Mouse (Mus musculus) liver, embryonic 11.5 days (tissue): ENCODE results near the gene Trpv2. TPM values are rescaled to one million over a fixed set of nuclear protein-coding genes. Genes with fewer than 3 reads are reported as not detected.

Experiments
- ATAC-seq: fragments of 200-750 bp; cut with Nextera tagmentation; replicated peaks from 2 replicates; pipeline ENCODE4 v1.8.0; 2017; ENCODE audit warnings: moderate number of reproducible peaks, mild to moderate bottlenecking, moderate TSS enrichment, moderate library complexity; ENCODE audit not compliant: low FRiP score
- DNase-seq: peaks from one replicate; pipeline ENCODE4 v3.0.0-alpha.2; 2017; ENCODE audit warnings: low spot score
- H3K27ac ChIP-seq: fragments of 300-500 bp; sonication (generic); 2 replicates; pipeline ENCODE4 v1.5.1; 2014; ENCODE audit warnings: mild to moderate bottlenecking, low read depth, low read length, control low read depth
- H3K27me3 ChIP-seq: fragments of 300-500 bp; sonication (generic); replicated peaks from 2 replicates; pipeline ENCODE4 v1.6.1; 2014; ENCODE audit warnings: low read length, mixed read lengths; ENCODE audit not compliant: control insufficient read depth, insufficient read depth
- H3K36me3 ChIP-seq: fragments of 300-500 bp; sonication (generic); 2 replicates; pipeline ENCODE4 v1.6.1; 2014; ENCODE audit warnings: mild to moderate bottlenecking, low read length, moderate library complexity, mixed read lengths; ENCODE audit not compliant: control insufficient read depth, insufficient read depth
- H3K4me1 ChIP-seq: fragments of 300-500 bp; sonication (generic); replicated peaks from 2 replicates; pipeline ENCODE4 v1.6.1; 2014; ENCODE audit warnings: low read length, mixed read lengths; ENCODE audit not compliant: control insufficient read depth, insufficient read depth
- H3K4me2 ChIP-seq: fragments of 300-500 bp; sonication (generic); 2 replicates; pipeline ENCODE4 v1.6.1; 2014; ENCODE audit warnings: mild to moderate bottlenecking, control low read depth, moderate library complexity
- H3K4me3 ChIP-seq: fragments of 300-500 bp; sonication (generic); 2 replicates; pipeline ENCODE4 v1.5.1; 2014; ENCODE audit warnings: low read depth, low read length, control low read depth
- H3K9ac ChIP-seq: fragments of 300-500 bp; sonication (generic); 2 replicates; pipeline ENCODE4 v1.6.1; 2014; ENCODE audit warnings: low read depth, low read length, control low read depth
- H3K9me3 ChIP-seq: fragments of 300-500 bp; sonication (generic); 2 replicates; pipeline ENCODE4 v1.6.1; 2016; ENCODE audit warnings: low read length, inconsistent platforms, mixed read lengths; ENCODE audit not compliant: control insufficient read depth
- WGBS: fragments of 180-500 bp; shearing (Covaris S2); extraction: QIAGEN DNeasy Blood & Tissue Kit; methylation state at CpG from one replicate; pipeline ENCODE4 v1.1.7; 2014; 5-methylcytosine and 5-hydroxymethylcytosine counted together
- polyA plus RNA-seq: library from polyadenylated mRNA; unstranded; fragments of >200 nt; fragmentation: Nextera tagmentation; extraction: Ambion mirVana; gene quantifications from 2 replicates; pipeline ENCODE4 v1.2.1, GENCODE M21; 2014

The Trpv2 gene
- polyA plus RNA-seq, 1 experiment from 2014 or later = 10.9 TPM

DNA sequence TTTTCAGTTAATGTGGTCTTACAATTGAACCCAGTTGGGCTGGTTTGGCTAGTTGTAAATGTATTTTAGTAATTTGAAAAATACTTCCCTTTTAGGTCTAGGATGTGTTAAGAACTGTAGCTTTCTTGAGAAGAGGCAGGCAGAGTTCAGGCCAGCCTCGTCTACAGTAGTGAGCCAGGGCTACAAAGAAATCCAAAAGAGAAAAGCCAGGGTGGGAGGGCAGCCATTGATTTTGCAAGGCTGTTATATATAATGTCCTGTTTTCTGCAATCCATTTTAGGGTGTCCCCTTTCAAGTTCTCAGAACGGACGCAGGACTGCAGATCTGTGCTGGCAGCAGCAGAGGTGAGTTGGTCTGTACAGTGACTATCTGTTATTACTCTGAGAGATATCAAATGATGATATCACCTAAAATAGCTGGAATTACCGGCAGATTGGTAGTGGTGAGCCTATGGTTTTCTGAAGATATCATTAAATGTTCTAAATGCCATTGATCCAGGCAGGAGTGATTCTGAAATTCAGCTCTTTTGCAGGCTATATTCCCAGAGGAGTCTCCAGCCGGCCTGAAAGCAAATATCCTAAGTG is 29.9 kb downstream of the Trpv2 start:
- Histone ChIP-seq H3K9me3 (no peaks in the 10 kb centered on the region), H3K27me3 (no peaks in the 10 kb centered on the region), H3K27ac (peak overlapping the region; percentile 99), H3K4me2 (peak overlapping the region; percentile 95), H3K4me3 (peak overlapping the region; percentile 88), H3K4me1 (peaks cover 16% of the 10 kb centered on the region), H3K9ac (peak overlapping the region; percentile 100), H3K36me3 (peaks cover 41% of the 10 kb centered on the region)
- DNase-seq (no peak), ATAC-seq (no peak)
- WGBS = 18% methylated on average over 5 of the region's 5 CpGs

DNA sequence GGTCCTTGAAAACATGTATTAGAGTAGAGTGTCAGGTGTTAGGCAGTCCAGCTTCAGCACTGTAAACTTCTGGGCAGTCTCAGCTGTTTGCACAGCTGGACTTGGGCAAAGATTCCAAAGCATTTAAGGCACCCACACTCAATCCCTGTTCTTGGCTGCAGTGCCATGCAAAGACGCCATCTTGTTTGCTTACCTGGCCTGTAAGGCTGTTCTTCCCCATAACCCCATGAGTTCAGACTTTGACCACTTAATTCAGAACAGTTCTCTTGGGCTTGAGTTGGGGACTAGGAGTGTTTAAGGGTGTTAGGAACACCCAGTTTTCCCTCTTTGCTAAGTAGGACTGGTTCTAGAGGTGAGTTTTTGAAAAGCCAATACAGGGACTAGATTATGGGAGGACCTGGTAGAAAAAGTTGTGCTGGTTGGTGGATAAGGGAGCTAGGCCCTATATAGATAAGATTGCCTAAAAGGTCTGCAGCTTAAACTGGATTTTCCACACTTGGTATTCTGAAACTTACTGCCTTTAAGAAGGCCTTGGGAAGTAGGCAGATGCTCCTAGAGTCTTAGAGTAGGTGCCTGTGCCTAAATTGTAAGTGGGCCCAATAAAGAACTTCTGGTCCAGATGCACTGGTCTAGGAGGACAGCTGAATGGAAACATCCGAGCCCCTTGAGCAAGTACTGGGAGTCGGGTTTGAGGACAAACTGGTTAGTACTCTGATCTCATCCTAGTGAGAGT is 30.8 kb downstream of the Trpv2 start:
- Histone ChIP-seq H3K9ac (peak overlapping the region; percentile 100), H3K27me3 (no peaks in the 10 kb centered on the region), H3K36me3 (peaks cover 41% of the 10 kb centered on the region), H3K4me2 (peak overlapping the region; percentile 95), H3K4me3 (peak overlapping the region; percentile 88), H3K4me1 (peaks cover 16% of the 10 kb centered on the region), H3K27ac (peak overlapping the region; percentile 99), H3K9me3 (no peaks in the 10 kb centered on the region)
- DNase-seq (no peak), ATAC-seq (no peak)
- WGBS = 28% methylated on average over 3 of the region's 3 CpGs

DNA sequence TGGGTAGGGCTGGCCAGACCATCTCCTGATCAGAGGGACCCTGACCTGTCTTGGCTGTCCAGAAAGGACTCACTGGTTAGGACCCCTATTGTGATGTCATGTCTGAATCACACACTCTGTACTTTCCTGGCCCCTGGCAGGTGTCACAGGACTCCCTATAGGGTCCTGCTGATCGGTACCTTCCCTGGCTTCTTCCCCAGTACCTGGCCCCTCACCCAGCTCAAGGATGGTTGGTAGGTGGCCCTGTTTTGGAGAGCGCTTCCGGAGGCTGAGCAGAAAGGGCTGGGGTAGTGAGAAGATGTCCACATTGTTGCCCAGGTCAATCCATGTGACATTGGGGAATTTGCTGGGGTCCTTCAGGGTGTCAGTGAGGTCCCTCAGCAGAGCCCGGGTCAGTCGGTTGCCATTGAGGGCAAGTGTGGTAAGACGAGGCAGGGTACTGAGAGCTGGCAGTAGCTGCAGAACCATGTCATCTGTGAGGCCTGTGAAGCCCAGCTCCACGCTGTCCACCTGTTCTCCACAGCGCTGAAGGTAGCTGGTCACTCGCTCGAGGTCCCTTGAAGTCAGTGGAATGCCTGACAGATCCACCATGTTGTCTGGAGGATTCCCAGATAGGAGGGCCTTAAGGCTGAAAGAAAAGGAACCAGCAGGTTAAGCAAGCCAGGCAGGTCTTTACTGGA is 31.5 kb downstream of the Trpv2 start:
- Histone ChIP-seq H3K9ac (peak overlapping the region; percentile 100), H3K4me1 (peaks cover 16% of the 10 kb centered on the region), H3K27ac (peak overlapping the region; percentile 99), H3K36me3 (peaks cover 41% of the 10 kb centered on the region), H3K4me3 (peak overlapping the region; percentile 88), H3K27me3 (no peaks in the 10 kb centered on the region), H3K9me3 (no peaks in the 10 kb centered on the region), H3K4me2 (peak overlapping the region; percentile 95)
- WGBS = 31% methylated on average over 10 of the region's 10 CpGs
- DNase-seq = peak; percentile 74
- ATAC-seq = peak; percentile 40

DNA sequence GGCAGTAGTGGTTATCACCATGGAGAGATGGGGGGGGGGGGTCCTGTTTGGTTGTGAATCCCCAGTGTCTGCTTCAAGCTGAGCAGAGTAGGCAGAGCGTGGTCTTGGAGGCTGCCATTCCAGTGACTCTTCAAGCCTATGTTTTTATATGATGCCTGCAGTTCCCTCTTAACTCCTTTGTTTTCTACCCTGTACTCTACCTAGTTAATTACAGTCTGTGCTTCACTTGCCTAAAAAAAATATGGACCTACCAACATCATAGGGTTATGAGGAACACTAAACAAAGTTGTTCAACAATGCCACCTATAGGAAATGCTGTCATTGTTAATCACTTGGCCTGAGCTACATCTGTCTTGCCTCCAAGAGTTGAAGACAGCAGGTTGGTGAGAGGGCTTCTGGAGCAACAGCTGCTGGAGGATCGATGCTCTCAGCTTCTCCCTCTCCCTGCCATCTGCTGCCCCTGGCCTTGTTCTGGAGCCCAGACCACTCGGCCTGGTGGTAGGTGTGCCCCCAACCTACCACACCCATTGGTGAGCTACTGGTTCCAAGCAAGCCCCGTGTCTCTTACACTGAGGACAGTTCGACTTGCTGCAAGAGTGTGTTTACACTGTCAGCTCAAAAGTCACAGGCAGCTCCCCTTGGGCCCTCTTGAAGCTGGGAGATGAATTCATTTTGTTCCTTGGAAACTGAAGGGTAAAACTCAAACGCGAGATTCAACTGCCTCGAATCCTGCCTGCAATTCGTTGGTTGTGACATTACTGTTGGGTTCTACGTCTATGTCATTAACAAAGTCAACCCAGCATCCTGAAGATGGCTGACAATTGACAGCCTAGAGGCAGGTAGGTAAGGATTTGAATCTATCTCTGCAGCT is 32.2 kb downstream of the Trpv2 start:
- H3K9ac ChIP-seq = no peak overlapping the region
- peaks cover 16% of the 10 kb centered on the region for H3K4me1 ChIP-seq
- ATAC-seq (peak; percentile 24), DNase-seq (peak; percentile 58)
- H3K4me3 ChIP-seq = no peak overlapping the region
- peaks cover 41% of the 10 kb centered on the region for H3K36me3 ChIP-seq
- 0 out of 2 replicates have a peak overlapping the region, but pooled peaks have one; percentile 7 for H3K4me2 ChIP-seq
- H3K9me3 ChIP-seq = no peaks in the 10 kb centered on the region
- peak overlapping the region; percentile 99 for H3K27ac ChIP-seq
- no peaks in the 10 kb centered on the region for H3K27me3 ChIP-seq
- WGBS = 60% methylated on average over 10 of the region's 10 CpGs

DNA sequence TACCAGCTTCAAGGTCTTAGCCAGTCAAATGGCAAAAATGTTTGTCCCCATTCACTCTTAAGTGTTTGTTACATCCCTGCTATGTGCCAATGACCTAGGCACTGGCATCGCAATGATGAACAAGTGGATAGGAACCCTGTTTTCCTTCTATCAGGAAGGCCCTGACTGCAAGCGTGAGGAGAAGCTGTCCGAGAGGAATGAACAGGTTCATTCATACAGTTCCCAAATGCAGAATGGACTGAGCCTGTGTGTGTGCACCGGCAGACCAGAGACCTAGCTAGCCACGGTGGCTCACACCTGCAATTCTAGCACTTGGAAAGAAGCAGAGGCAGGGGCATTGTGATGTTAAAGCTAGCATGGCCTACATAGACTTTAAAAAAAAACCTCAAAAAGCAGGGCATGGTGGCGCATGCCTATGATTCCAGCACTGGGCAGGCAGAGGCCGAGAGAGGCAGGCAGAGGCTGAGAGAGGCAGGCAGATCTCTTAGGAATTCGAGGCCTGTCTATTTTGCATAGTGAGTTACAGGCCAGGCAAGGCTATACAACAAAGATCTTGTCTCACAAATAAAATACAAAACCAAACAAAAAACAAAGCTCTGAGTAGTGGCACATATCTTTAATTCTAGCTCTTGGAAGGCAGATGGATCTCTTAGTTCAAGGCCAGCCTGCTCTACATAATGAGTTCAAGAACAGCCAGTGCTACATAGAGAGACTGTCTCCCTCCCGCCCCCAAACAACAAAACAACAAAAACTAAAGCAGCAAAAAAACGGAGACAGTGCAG is 33.1 kb downstream of the Trpv2 start:
- no peak overlapping the region for H3K9ac ChIP-seq
- peak overlapping the region; percentile 1; the same call in 1 of the 2 replicates for H3K27ac ChIP-seq
- H3K4me3 ChIP-seq = no peak overlapping the region
- H3K4me1 ChIP-seq = peaks cover 16% of the 10 kb centered on the region
- no peak overlapping the region for H3K4me2 ChIP-seq
- ATAC-seq (no peak), DNase-seq (no peak)
- 72% methylated on average over 10 of the region's 10 CpGs for WGBS
- H3K27me3 ChIP-seq = no peaks in the 10 kb centered on the region
- peaks cover 41% of the 10 kb centered on the region for H3K36me3 ChIP-seq
- H3K9me3 ChIP-seq = no peaks in the 10 kb centered on the region

DNA sequence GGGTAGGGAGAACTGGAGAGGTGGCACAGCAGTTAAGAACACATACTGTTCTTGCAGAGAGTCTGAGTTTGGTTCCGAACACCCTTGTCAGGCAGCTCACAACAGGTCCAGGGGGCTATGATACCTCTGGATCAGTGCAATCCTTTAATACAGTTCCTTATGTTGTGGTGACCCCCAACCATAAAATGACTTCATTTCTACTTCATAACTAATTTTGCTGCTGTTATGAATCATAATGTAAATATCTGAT is 33.6 kb downstream of the Trpv2 start:
- Histone ChIP-seq H3K9ac (no peak overlapping the region), H3K4me2 (no peak overlapping the region), H3K27me3 (no peaks in the 10 kb centered on the region), H3K36me3 (peaks cover 41% of the 10 kb centered on the region), H3K27ac (no peak overlapping the region), H3K4me1 (peaks cover 16% of the 10 kb centered on the region), H3K4me3 (no peak overlapping the region), H3K9me3 (no peaks in the 10 kb centered on the region)
- 97% methylated on average over 1 of the region's 1 CpGs for WGBS
- no peak for ATAC-seq
- no peak for DNase-seq

DNA sequence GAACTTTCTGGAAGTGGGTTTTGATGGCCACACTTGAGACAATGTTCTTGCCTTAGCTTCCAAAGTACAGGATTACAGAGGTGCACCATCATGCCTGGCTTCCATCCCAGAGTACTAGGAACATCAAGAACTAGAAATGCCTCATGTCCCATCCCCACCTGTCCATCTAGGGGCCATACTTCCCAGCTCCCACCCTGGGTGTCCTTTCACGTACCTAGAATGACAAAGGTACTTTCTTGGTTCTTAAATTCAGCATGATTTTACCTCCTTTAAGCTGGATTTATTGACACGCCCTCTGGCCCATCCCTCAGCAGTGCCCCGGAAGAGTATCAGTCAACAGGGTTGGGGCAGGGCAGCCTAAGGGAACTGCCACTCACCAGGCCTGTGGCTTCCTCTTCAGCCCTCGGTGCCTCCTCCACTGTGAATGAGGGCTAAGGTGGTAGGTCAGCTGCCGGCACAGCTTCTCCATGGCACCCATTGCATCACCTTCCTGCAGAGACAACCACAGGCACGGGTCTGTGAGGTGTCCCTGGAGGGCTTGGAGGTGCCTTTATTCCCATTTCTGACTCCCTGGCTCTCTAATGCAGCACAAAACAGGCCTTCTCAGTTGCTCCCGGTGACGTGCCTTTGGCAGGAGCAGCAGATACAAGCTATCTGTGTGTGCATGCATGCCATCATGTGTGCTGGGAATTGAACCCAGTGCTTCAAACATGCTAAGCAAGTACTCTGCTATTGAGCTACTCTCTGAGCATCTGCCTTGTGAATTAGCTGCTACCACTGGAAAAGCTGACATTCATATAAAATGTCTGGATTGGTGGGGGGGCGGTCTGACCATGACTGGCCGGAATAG is 34.8 kb downstream of the Trpv2 start:
- ATAC-seq (no peak), DNase-seq (no peak)
- peaks cover 31% of the 10 kb centered on the region for H3K36me3 ChIP-seq
- H3K4me1 ChIP-seq = peaks cover 16% of the 10 kb centered on the region
- WGBS = 60% methylated on average over 10 of the region's 10 CpGs
- no peak overlapping the region for H3K27ac ChIP-seq
- no peak overlapping the region for H3K4me3 ChIP-seq
- no peaks in the 10 kb centered on the region for H3K9me3 ChIP-seq
- no peaks in the 10 kb centered on the region for H3K27me3 ChIP-seq
- no peak overlapping the region for H3K9ac ChIP-seq
- no peak overlapping the region for H3K4me2 ChIP-seq
